Mouse (Mus musculus) megakaryocyte, embryonic 14.5 days (primary cell): Measurements from ENCODE around the gene Postn. TPM values are rescaled to one million over a fixed set of nuclear protein-coding genes. Genes with fewer than 3 reads are reported as not detected.

Source experiments
- H3K27me3 ChIP-seq: replicated peaks from 2 replicates; pipeline ENCODE3; 2012; ENCODE audit warnings: inconsistent platforms
- H3K36me3 ChIP-seq: replicated peaks from 2 replicates; pipeline ENCODE3; 2012; ENCODE audit warnings: low read length, inconsistent platforms, mixed read lengths
- H3K4me1 ChIP-seq: 2 replicates; pipeline ENCODE4 v1.6.1; 2012; ENCODE audit warnings: inconsistent platforms
- H3K4me3 ChIP-seq: replicated peaks from 2 replicates; pipeline ENCODE3; 2012; ENCODE audit warnings: moderate library complexity, mild to moderate bottlenecking, inconsistent platforms
- H3K9me3 ChIP-seq: 2 replicates; pipeline ENCODE4 v1.6.1; 2012; ENCODE audit warnings: inconsistent platforms
- FLI1 ChIP-seq: IDR thresholded peaks from 2 replicates; pipeline ENCODE4 v1.6.1; 2012; ENCODE audit warnings: low read length, inconsistent platforms, mixed read lengths
- GATA1 ChIP-seq: IDR thresholded peaks from 3 replicates; pipeline ENCODE4 v1.6.1; 2012; ENCODE audit warnings: mixed read lengths, low read length, inconsistent platforms, borderline replicate concordance
- polyA plus RNA-seq: library from polyadenylated mRNA; stranded (reverse); fragments of >175 nt; gene quantifications from 2 replicates; pipeline ENCODE4 v1.2.3, GENCODE M21; 2012; ENCODE audit warnings: low replicate concordance; ENCODE audit not compliant: insufficient read depth

The Postn gene
- polyA plus RNA-seq, 1 experiment = not detected

- peaks cover 10% of the 10 kb centered on the region for H3K9me3 ChIP-seq
- H3K4me1 ChIP-seq = no peaks in the 10 kb centered on the region
- H3K36me3 ChIP-seq = no peaks in the 10 kb centered on the region
- TF ChIP-seq GATA1 (no peak), FLI1 (no peak)
- no peaks in the 10 kb centered on the region for H3K27me3 ChIP-seq
- no peak overlapping the region for H3K4me3 ChIP-seq
These were observed 75.6 kb downstream of the Postn start for GRCm38 (mm10) chr3:54436373-54436964.

Other genes with a start within 250 kb of the Postn start
- gene Trpc4, start 205.1 kb upstream of the Postn start, polyA plus RNA-seq = not detected in 2 replicates